Mouse (Mus musculus): Measurements from ENCODE around the gene Atp5b. TPM values are rescaled to one million over a fixed set of nuclear protein-coding genes. Genes with fewer than 3 reads are reported as not detected.
"Not testable (repeated sequence)": the region's sequence is repeated elsewhere in the genome, so short reads cannot be mapped to it uniquely, and the experiment has no call there.

Atp5b gene
- polyA plus RNA-seq, 1 experiment = 567 TPM

DNA sequence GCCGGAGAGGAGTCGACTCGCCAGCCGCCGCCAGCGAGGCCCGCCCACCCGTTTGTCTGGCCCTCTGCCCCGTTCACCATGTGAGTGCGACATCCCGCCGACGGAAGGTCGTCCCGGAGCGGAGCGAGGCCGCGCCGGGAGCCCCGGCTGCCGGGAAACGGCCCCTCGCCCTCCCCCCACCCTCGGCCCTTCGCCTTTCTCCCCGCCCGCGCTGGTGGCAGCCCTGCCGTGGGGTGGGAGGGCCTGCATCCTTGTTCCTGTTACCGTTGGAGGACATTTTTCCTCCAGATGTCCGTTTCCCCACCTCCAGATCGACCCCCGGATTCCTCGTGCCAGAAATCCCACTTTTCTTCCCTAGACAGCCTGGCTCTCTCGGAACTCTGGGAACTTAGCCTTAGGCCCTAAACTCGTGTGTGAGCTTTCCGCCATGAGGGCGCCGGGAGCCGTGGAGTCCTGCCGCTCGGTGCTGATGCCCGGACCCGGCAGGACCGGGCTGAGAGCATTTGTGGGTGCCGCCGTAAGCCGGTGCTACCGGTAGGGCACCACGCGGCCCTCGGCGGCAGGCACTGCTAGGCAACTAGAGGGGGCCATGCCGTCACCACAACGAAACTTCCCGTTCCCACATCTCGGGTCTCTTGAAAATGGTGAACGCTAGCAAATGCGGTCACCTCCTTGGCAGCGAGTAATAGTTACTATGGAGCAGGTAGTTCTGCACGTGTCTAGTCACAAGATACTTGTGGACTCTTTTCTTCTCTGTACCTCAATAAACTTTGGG lies 23.7 kb upstream of the Atp5b start:
- peak overlapping the region; percentile 97 for H3K4me3 ChIP-seq (replicated peaks; ENCODE audit: control insufficient read depth, low read depth, low read length)
- H3K27ac ChIP-seq (ENCODE audit: control insufficient read depth, insufficient read depth, low read depth, low read length, poor library complexity) = peak overlapping the region; percentile 90
- peaks cover 2% of the 10 kb centered on the region for H3K4me1 ChIP-seq (ENCODE audit: control insufficient read depth, insufficient read depth, low read length)
- no peak for TF ChIP-seq CTCF (IDR thresholded peaks at IDR 0.05; ENCODE audit: control insufficient read depth, insufficient read depth, low read length)
- TF ChIP-seq POLR2A (IDR thresholded peaks at IDR 0.05; ENCODE audit: borderline replicate concordance, control insufficient read depth, low read depth, low read length) = peak; percentile 3; the same call in 1 of the 2 replicates
- under 1% methylated on average over 62 of the region's 62 CpGs for WGBS

DNA sequence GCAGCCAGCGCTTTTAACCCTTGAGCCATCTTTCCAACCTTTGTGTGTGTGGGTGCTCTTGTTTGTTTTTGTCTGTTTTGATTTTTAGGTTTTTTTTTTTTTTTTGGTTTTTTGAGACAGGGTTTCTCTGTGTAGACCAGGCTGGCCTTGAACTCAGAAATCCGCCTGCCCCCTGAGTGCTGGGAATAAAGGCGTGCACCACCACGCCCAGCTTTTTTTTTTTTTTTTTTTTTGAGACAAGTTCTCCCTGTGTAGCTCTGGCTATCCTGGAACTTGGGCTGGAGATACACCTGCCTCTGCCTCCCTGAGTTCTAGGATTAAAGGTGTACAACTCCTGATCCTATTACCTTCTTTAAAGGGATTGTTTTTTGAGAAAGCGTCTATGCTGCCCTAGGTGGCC lies 22.0 kb upstream of the Atp5b start:
- WGBS = 59% methylated on average over 5 of the region's 5 CpGs
- TF ChIP-seq POLR2A (IDR thresholded peaks at IDR 0.05; ENCODE audit: borderline replicate concordance, control insufficient read depth, low read depth, low read length) = no peak
- TF ChIP-seq CTCF (IDR thresholded peaks at IDR 0.05; ENCODE audit: control insufficient read depth, insufficient read depth, low read length) = no peak
- H3K4me3 ChIP-seq (replicated peaks; ENCODE audit: control insufficient read depth, low read depth, low read length) = no peak overlapping the region
- H3K27ac ChIP-seq (ENCODE audit: control insufficient read depth, insufficient read depth, low read depth, low read length, poor library complexity) = no peak overlapping the region
- peaks cover 2% of the 10 kb centered on the region for H3K4me1 ChIP-seq (ENCODE audit: control insufficient read depth, insufficient read depth, low read length)

DNA sequence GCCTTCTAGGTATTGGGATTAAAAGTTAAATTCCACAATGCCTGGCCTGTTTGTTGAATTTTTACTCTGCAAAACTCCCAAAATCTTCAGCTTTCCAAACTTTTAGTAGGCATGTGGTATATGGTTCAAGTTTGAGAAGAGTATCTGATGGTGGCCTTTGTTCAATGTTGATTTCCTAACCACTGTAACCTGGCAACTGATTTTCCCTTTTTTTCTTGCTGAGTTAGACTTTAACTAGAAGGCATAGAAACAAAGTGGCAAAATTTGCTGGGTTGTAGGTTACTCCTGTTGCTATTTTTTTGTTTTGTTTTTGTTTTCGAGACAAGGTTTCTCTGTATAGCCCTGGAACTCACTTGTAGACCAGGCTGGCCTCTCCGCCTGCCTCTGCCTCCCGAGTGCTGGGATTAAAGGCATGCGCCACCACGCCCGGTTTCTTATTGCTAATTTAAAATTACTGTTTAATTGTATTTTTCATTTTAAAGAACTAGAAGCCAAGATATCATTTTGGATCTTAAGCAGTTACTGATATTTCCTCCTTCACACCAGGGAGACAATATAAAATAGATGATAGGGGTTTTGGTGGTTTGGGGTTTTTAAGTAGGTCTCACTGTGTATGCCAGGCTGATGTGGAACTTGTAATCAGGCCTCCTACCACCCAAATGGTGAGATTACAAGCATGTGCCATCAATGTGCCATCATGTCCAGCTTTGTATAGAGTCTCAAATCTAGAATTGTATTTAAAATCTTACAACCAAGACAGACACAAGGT lies 20.7 kb upstream of the Atp5b start:
- TF ChIP-seq POLR2A (IDR thresholded peaks at IDR 0.05; ENCODE audit: borderline replicate concordance, control insufficient read depth, low read depth, low read length) = no peak
- no peak for TF ChIP-seq CTCF (IDR thresholded peaks at IDR 0.05; ENCODE audit: control insufficient read depth, insufficient read depth, low read length)
- Histone ChIP-seq H3K4me1 (ENCODE audit: control insufficient read depth, insufficient read depth, low read length) (peaks cover 2% of the 10 kb centered on the region), H3K4me3 (replicated peaks; ENCODE audit: control insufficient read depth, low read depth, low read length) (no peak overlapping the region), H3K27ac (ENCODE audit: control insufficient read depth, insufficient read depth, low read depth, low read length, poor library complexity) (no peak overlapping the region)
- WGBS = 74% methylated on average over 6 of the region's 6 CpGs

DNA sequence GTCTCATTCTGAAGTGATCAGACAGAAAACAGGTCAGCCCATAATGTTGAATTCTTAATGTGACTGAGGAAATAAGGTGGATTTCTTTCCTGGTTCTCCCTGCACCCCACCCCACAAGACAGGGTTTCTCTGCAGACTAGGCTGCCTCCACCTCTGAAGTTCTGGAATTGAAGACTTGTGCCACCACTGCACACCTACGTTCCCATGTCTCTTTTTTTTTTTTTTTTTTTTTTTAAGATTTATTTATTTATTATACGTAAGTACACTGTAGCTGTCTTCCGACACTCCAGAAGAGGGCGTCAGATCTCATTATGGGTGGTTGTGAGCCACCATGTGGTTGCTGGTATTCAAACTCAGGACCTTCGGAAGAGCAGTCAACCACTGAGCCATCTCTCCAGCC lies 17.0 kb upstream of the Atp5b start:
- H3K4me1 ChIP-seq (ENCODE audit: control insufficient read depth, insufficient read depth, low read length) = no peaks in the 10 kb centered on the region; the same call in 1 of the 2 replicates
- 75% methylated on average over 5 of the region's 5 CpGs for WGBS
- no peak overlapping the region for H3K27ac ChIP-seq (ENCODE audit: control insufficient read depth, insufficient read depth, low read depth, low read length, poor library complexity)
- no peak overlapping the region for H3K4me3 ChIP-seq (replicated peaks; ENCODE audit: control insufficient read depth, low read depth, low read length)
- TF ChIP-seq POLR2A (IDR thresholded peaks at IDR 0.05; ENCODE audit: borderline replicate concordance, control insufficient read depth, low read depth, low read length) = no peak
- TF ChIP-seq CTCF (IDR thresholded peaks at IDR 0.05; ENCODE audit: control insufficient read depth, insufficient read depth, low read length) = no peak

DNA sequence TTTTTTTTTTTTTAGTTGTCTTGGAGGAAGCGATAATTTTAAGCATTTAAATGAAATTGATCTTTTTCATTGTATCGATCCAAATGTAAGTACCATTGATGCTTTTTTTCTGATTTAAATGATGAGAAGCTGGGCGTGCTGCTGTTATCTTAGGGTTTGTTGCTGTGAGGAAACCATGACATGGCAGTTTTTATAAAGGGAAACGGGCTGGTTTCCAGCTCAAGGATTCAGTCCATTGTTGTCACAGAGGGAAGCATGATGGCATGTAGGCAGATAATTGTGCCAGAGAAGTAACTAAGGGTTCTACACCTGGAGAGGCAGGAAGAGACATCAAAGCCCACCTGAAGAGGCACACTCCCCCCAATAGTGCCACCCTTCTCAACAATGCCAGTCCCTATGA lies 13.9 kb upstream of the Atp5b start:
- H3K4me1 ChIP-seq (ENCODE audit: control insufficient read depth, insufficient read depth, low read length) = no peaks in the 10 kb centered on the region
- no peak for TF ChIP-seq CTCF (IDR thresholded peaks at IDR 0.05; ENCODE audit: control insufficient read depth, insufficient read depth, low read length)
- no peak for TF ChIP-seq POLR2A (IDR thresholded peaks at IDR 0.05; ENCODE audit: borderline replicate concordance, control insufficient read depth, low read depth, low read length)
- WGBS = 52% methylated on average over 4 of the region's 4 CpGs
- no peak overlapping the region for H3K27ac ChIP-seq (ENCODE audit: control insufficient read depth, insufficient read depth, low read depth, low read length, poor library complexity)
- no peak overlapping the region for H3K4me3 ChIP-seq (replicated peaks; ENCODE audit: control insufficient read depth, low read depth, low read length)

DNA sequence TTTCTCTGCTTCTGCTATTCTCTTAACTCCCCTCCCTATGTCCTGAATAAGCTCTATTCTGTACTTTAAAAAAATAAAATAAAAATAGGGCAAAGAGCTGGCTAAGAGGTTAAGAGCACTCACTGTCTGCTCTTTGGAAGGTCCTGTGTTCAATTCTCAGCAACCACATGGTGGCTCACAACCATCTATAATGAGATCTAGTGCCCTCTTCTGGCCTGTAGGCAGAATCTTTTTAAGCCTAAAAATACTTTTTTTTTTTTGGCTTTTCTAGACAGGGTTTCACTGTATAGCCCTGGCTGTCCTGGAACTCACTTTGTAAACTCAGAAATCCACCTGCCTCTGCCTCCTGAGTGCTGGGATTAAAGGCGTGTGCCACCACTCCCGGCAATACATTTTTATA lies 12.6 kb upstream of the Atp5b start:
- not testable (repeated sequence) for H3K4me1 ChIP-seq (ENCODE audit: control insufficient read depth, insufficient read depth, low read length); H3K4me3 ChIP-seq (replicated peaks; ENCODE audit: control insufficient read depth, low read depth, low read length); H3K27ac ChIP-seq (ENCODE audit: control insufficient read depth, insufficient read depth, low read depth, low read length, poor library complexity)
- WGBS = 93% methylated on average over 2 of the region's 2 CpGs

DNA sequence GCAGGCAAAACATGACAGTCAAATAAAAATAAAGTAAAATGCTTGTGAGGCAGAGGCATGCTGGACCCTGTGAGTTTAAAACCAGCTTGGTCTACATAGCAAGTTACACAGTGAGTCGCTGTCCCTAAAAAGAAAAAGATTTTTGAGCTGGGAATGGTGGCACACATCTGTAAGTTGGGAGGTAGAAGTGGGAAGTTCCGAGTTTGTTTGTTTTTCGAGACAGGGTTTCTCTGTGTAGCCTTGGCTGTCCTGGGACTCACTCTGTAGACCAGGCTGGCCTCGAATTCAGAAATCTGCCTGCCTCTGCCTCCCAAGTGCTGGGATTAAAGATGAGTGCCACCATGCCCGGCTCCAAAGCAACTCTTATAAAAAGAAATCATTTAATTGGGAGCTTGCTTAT lies 4.8 kb upstream of the Atp5b start:
- not testable (repeated sequence) for H3K27ac ChIP-seq (ENCODE audit: control insufficient read depth, insufficient read depth, low read depth, low read length, poor library complexity); H3K4me3 ChIP-seq (replicated peaks; ENCODE audit: control insufficient read depth, low read depth, low read length); H3K4me1 ChIP-seq (ENCODE audit: control insufficient read depth, insufficient read depth, low read length)
- 85% methylated on average over 5 of the region's 5 CpGs for WGBS

DNA sequence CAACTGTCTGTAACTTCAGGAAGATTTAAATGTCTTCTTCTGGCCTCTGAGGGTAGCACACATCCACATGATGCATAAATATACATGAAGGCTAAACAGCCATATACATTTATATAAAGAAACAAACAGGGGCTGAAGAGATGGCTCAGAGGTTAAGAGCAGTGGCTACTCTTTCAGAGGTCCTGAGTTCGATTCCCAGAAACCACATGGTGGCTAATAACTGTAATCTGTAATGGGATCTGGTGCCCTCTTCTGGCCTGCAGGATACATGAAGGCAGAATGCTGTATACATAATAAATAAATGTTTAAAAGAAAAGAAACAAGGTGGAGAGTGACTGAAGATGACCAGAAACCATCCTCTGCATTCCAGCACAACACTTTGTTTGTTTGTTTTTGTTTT lies 2.6 kb upstream of the Atp5b start:
- no peaks in the 10 kb centered on the region; the same call in 1 of the 2 replicates for H3K4me1 ChIP-seq (ENCODE audit: control insufficient read depth, insufficient read depth, low read length)
- TF ChIP-seq CTCF (IDR thresholded peaks at IDR 0.05; ENCODE audit: control insufficient read depth, insufficient read depth, low read length) = no peak
- TF ChIP-seq POLR2A (IDR thresholded peaks at IDR 0.05; ENCODE audit: borderline replicate concordance, control insufficient read depth, low read depth, low read length) = no peak
- no peak overlapping the region for H3K4me3 ChIP-seq (replicated peaks; ENCODE audit: control insufficient read depth, low read depth, low read length)
- H3K27ac ChIP-seq (ENCODE audit: control insufficient read depth, insufficient read depth, low read depth, low read length, poor library complexity) = no peak overlapping the region
- 23% methylated on average over 1 of the region's 1 CpGs for WGBS
